Mouse (Mus musculus): ENCODE data around the gene Ccm2l.

- TF ChIP-seq CTCF (IDR thresholded peaks at IDR 0.05; ENCODE audit: low read depth) (peak; percentile 64), EP300 (IDR thresholded peaks at IDR 0.05; ENCODE audit: low read depth) (no peak)
Measured at GRCm38 (mm10) chr2:153070762-153071490, 5.2 kb downstream of the Ccm2l start.

Data from liver, postnatal 0 days (tissue).